ENCODE assay signal across 20 mouse cellular contexts in the genomic region with DNA sequence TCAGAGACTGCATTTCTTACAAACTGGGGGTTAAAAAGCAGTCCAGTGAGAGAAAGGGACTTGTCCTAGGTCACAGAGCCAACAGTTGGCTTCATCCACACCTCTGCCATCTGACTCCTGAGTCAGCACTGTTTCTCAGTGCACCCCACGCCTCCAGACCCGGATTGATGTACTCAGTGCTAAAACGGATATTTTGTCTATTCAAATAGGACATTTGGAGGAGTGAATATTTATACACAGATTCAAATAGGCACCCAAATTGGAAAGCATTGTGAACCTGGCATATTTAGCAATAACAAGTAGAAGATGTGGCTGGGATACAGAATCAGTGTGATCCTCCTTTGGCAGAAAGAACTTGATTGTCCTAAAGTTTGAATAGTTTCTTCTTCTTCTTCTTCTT.
DNase-seq lines count a peak whose midpoint lies in the region; ATAC-seq and TF ChIP-seq lines count a peak whose summit lies in the region.
"Had no signal": no experiment of that assay in that cellular context is flagged by ENCODE, and none has a peak within 500 bp of the region (broad histone marks: within the 10 kb centered on the region; RNA-seq: fewer than 3 reads in every experiment).

No protein-coding gene starts in this region.

- no peak overlapping the region for H3K9ac ChIP-seq in lung, postnatal 0 days (replicated peaks; ENCODE audit: low read depth)
- H3K9ac ChIP-seq: heart, embryonic 15.5 days; hindbrain, embryonic 13.5 days had no signal

- DNase-seq in heart, adult 11 months = peak; percentile 1
- DNase-seq in heart, embryonic 10.5 days (ENCODE audit: low spot score) = no peak
- DNase-seq in right cerebral cortex, adult 18-20 months = peak; percentile 47
- DNase-seq in right cerebral cortex, postnatal 10 days (ENCODE audit: low spot score in 2 of 2) = no peak
- peak; percentile 20 to 27 for DNase-seq in layer of hippocampus, postnatal 36 days
- no peak for DNase-seq in lung, postnatal 0 days (ENCODE audit: low spot score)
- DNase-seq: adrenal gland, postnatal 14 days; cerebellum, adult 18-20 months; cerebellum, postnatal 10 days; gastrocnemius, postnatal 36 days; heart, adult 18-20 months; heart, postnatal 14 days had no signal

- no peaks in the 10 kb centered on the region for H3K9me3 ChIP-seq in heart, embryonic 10.5 days
- no peaks in the 10 kb centered on the region for H3K9me3 ChIP-seq in lung, postnatal 0 days (ENCODE audit: low read length)
- H3K9me3 ChIP-seq: embryonic facial prominence, embryonic 10.5 days; heart, embryonic 15.5 days; hindbrain, embryonic 13.5 days had no signal

- ATAC-seq in lung, postnatal 0 days = no peak
- ATAC-seq: activated CD4-positive, CD25-positive, alpha-beta regulatory T cell, adult 4 months; forebrain, embryonic 14.5 days; hindbrain, postnatal 0 days; Patski had no signal

- TF ChIP-seq CTCF in lung, postnatal 0 days (IDR thresholded peaks at IDR 0.05) = no peak

- H3K4me3 ChIP-seq in heart, embryonic 10.5 days = no peak overlapping the region
- H3K4me3 ChIP-seq in lung, postnatal 0 days (ENCODE audit: low read depth, low read length) = no peak overlapping the region
- H3K4me3 ChIP-seq: embryonic facial prominence, embryonic 10.5 days; heart, embryonic 15.5 days; hindbrain, embryonic 13.5 days had no signal

- no peaks in the 10 kb centered on the region for H3K4me1 ChIP-seq in heart, embryonic 10.5 days
- H3K4me1 ChIP-seq in lung, postnatal 0 days (ENCODE audit: insufficient read depth, low read depth, low read length) = no peaks in the 10 kb centered on the region
- H3K4me1 ChIP-seq: embryonic facial prominence, embryonic 10.5 days; heart, embryonic 15.5 days had no signal

- H3K36me3 ChIP-seq in heart, embryonic 10.5 days = no peaks in the 10 kb centered on the region
- H3K36me3 ChIP-seq in lung, postnatal 0 days (ENCODE audit: insufficient read depth, low read length) = no peaks in the 10 kb centered on the region
- H3K36me3 ChIP-seq: embryonic facial prominence, embryonic 10.5 days; heart, embryonic 15.5 days; hindbrain, embryonic 13.5 days had no signal

- no peak for TF ChIP-seq EP300 in lung, postnatal 0 days (IDR thresholded peaks at IDR 0.05)

- WGBS in heart, embryonic 10.5 days = 75% methylated on average over 3 of the region's 3 CpGs
- WGBS in lung, postnatal 0 days = 66% methylated on average over 3 of the region's 3 CpGs

- H3K27me3 ChIP-seq in heart, embryonic 10.5 days (ENCODE audit: insufficient read depth, poor library complexity, severe bottlenecking) = no peaks in the 10 kb centered on the region
- no peaks in the 10 kb centered on the region for H3K27me3 ChIP-seq in lung, postnatal 0 days (replicated peaks; ENCODE audit: insufficient read depth, low read length)
- H3K27me3 ChIP-seq: heart, embryonic 15.5 days; hindbrain, embryonic 13.5 days; Patski had no signal

- H3K4me2 ChIP-seq in lung, postnatal 0 days (replicated peaks; ENCODE audit: low read depth, low read length) = no peak overlapping the region
- H3K4me2 ChIP-seq: heart, embryonic 11.5 days; heart, embryonic 15.5 days; hindbrain, embryonic 13.5 days had no signal

- no peak overlapping the region for H3K27ac ChIP-seq in heart, embryonic 10.5 days
- no peak overlapping the region for H3K27ac ChIP-seq in lung, postnatal 0 days (ENCODE audit: low read length)
- H3K27ac ChIP-seq: embryonic facial prominence, embryonic 10.5 days; heart, embryonic 15.5 days; hindbrain, embryonic 13.5 days; hindbrain, postnatal 0 days had no signal

Comparison
In these comparisons a context has a peak if more than half of its experiments do, and no peak if none do; other contexts are left out.
1. DNase-seq: peak in heart, adult 11 months (single experiment), right cerebral cortex, adult 18-20 months (single experiment) and layer of hippocampus, postnatal 36 days (2 of 2); none in heart, embryonic 10.5 days (single experiment), right cerebral cortex, postnatal 10 days (0 of 2) and lung, postnatal 0 days (single experiment).